Mouse (Mus musculus) thymus, postnatal 25 days (tissue): ENCODE results near the gene Macrod2.

Experiments used
- DNase-seq: peaks from one replicate; pipeline ENCODE4 v3.0.0; 2022

The Macrod2 gene

GRCm38 (mm10) chr2:142434731-142435130 is 2039.6 kb downstream of the Macrod2 start:
- no peak for DNase-seq

- DNase-seq, result no peak
Measured at GRCm38 (mm10) chr2:142437606-142438461, 2042.7 kb downstream of the Macrod2 start.
